Mouse (Mus musculus) myocyte (in vitro differentiated cells): ENCODE measurements at regions not wholly inside any gene's neighbourhood (a gene's known extent, or its start where the extent isn't known, plus 50 kb on each side); places are given as distances from the start of the nearest gene placed in this dataset.

Source experiments
- H3K27me3 ChIP-seq: one replicate; pipeline ENCODE4 v1.6.1; 2011; ENCODE audit not compliant: control insufficient read depth, insufficient read depth, insufficient read length
- H3K36me3 ChIP-seq: one replicate; pipeline ENCODE4 v1.6.1; 2011; ENCODE audit not compliant: control insufficient read depth, insufficient read depth
- H3K4me2 ChIP-seq: one replicate; pipeline ENCODE4 v1.6.1; 2011; ENCODE audit warnings: low read depth, control low read depth
- H3K4me3 ChIP-seq: one replicate; pipeline ENCODE4 v1.5.1; 2011; ENCODE audit warnings: mild to moderate bottlenecking, control low read depth, moderate library complexity
- H3K79me2 ChIP-seq: one replicate; pipeline ENCODE4 v1.6.1; 2011; ENCODE audit not compliant: control insufficient read depth, insufficient read depth
- H3ac ChIP-seq: one replicate; pipeline ENCODE4 v1.6.1; 2011; ENCODE audit not compliant: control insufficient read depth, insufficient read length
- CEBPB ChIP-seq: IDR thresholded peaks from 2 replicates; pipeline ENCODE4 v1.6.1; 2011; ENCODE audit warnings: mild to moderate bottlenecking, moderate library complexity; ENCODE audit not compliant: poor library complexity, insufficient read depth, severe bottlenecking
- E2F4 ChIP-seq: IDR thresholded peaks from one replicate; pipeline ENCODE4 v1.6.1; 2011; ENCODE audit warnings: mild to moderate bottlenecking, control low read depth, moderate library complexity; ENCODE audit not compliant: insufficient read depth
- MAX ChIP-seq: IDR thresholded peaks from one replicate; pipeline ENCODE4 v1.6.1; 2011; ENCODE audit warnings: low read depth, mild to moderate bottlenecking, control low read depth
- MYOD1 ChIP-seq, 3 experiments: IDR thresholded peaks; one replicate each; pipeline ENCODE4 v1.6.1; 2011; ENCODE audit warnings: control low read depth in 2 of 3, low read depth in 2 of 3, mild to moderate bottlenecking in 2 of 3, moderate library complexity in 1 of 3; ENCODE audit not compliant: insufficient read length in 2 of 3, control insufficient read depth in 1 of 3
- MYOG ChIP-seq, 3 experiments: IDR thresholded peaks; one replicate each; pipeline ENCODE4 v1.6.1; 2011; ENCODE audit warnings: control low read depth in 2 of 3, low read depth in 2 of 3, mild to moderate bottlenecking in 2 of 3; ENCODE audit not compliant: insufficient read length in 2 of 3, control insufficient read depth in 1 of 3, insufficient read depth in 1 of 3
- POLR2A ChIP-seq: IDR thresholded peaks from one replicate; pipeline ENCODE4 v1.6.1; 2011; ENCODE audit warnings: low read depth, mild to moderate bottlenecking, control low read depth, moderate library complexity; ENCODE audit not compliant: insufficient read length
- POLR2AphosphoS2 ChIP-seq: IDR thresholded peaks from one replicate; pipeline ENCODE4 v1.6.1; 2011; ENCODE audit warnings: low read depth, control low read depth; ENCODE audit not compliant: insufficient read length
- REST ChIP-seq: IDR thresholded peaks from one replicate; pipeline ENCODE4 v1.6.1; 2011; ENCODE audit warnings: mild to moderate bottlenecking, control low read depth, moderate library complexity; ENCODE audit not compliant: insufficient read depth, insufficient read length
- SRF ChIP-seq: IDR thresholded peaks from one replicate; pipeline ENCODE4 v1.6.1; 2011; ENCODE audit warnings: low read depth; ENCODE audit not compliant: control insufficient read depth, insufficient read length
- TCF12 ChIP-seq: IDR thresholded peaks from one replicate; pipeline ENCODE4 v1.6.1; 2011; ENCODE audit warnings: mild to moderate bottlenecking, control low read depth; ENCODE audit not compliant: poor library complexity, insufficient read depth, severe bottlenecking
- TCF3 ChIP-seq: IDR thresholded peaks from one replicate; pipeline ENCODE4 v1.6.1; 2011; ENCODE audit warnings: low read depth, control low read depth; ENCODE audit not compliant: insufficient read length
- USF1 ChIP-seq: IDR thresholded peaks from one replicate; pipeline ENCODE4 v1.6.1; 2011; ENCODE audit warnings: low read depth, mild to moderate bottlenecking, control low read depth, moderate library complexity

DNA sequence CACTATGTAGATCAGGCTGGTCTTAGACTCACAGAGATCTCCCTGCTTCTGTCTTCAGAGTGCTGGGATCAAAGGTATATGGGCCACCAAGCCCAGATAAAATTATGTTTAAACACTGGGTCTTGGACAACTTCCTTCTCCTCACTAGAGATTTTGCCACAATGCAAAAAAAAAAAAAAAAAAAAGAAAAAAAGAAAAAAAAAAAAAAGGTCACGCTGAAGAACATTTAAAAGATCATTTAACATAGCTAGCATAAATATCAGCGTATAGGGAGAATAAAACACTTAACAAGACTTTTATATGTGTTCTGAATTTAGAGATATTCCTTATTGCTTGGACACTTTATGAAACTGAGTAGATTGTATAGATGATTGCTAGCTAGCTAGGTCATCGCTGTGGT lies 137.1 kb upstream of the Slc38a2 start:
- Histone ChIP-seq H3K79me2 (no peaks in the 10 kb centered on the region), H3K4me2 (no peak overlapping the region), H3K4me3 (no peak overlapping the region), H3ac (no peak overlapping the region), H3K36me3 (no peaks in the 10 kb centered on the region), H3K27me3 (no peaks in the 10 kb centered on the region)
- TF ChIP-seq TCF12 = no peak
- TF ChIP-seq USF1 = no peak
- no peak for TF ChIP-seq SRF
- TF ChIP-seq POLR2AphosphoS2 = no peak
- no peak for TF ChIP-seq MAX
- TF ChIP-seq CEBPB = no peak
- TF ChIP-seq REST = no peak
- TF ChIP-seq MYOD1 (IDR thresholded peaks at IDR 0.05; ENCODE audit: control insufficient read depth in 1 of 3, insufficient read length in 2 of 3, low read depth in 2 of 3) = no peak
- no peak for TF ChIP-seq E2F4
- TF ChIP-seq MYOG (IDR thresholded peaks at IDR 0.05; ENCODE audit: control insufficient read depth in 1 of 3, insufficient read depth in 1 of 3, insufficient read length in 2 of 3, low read depth in 2 of 3) = no peak
- TF ChIP-seq POLR2A = no peak
- TF ChIP-seq TCF3 = no peak

DNA sequence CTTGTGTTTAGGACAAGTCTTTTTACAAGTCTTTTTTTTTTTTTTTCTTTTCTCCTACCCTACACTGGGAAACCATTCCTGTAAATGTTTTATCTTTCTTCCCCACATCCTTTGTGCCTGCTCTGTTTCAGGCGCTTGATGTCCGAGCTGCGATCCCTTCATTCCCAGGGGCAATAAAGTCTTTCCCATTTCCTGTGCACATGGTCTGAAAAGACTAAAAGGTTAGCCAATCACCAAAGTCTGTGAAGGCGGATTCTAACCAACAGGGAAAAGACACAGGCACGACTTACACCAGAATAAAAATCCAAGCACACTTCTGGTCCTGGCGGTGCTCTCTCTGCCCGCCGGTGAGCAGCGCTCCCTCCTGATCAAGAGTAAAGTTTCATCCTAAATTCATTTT lies 135.3 kb upstream of the Slc38a2 start:
- no peak overlapping the region for H3ac ChIP-seq
- TF ChIP-seq TCF3 = no peak
- no peak for TF ChIP-seq MYOG (IDR thresholded peaks at IDR 0.05; ENCODE audit: control insufficient read depth in 1 of 3, insufficient read depth in 1 of 3, insufficient read length in 2 of 3, low read depth in 2 of 3)
- TF ChIP-seq SRF = no peak
- no peak for TF ChIP-seq CEBPB
- TF ChIP-seq E2F4 = no peak
- no peak for TF ChIP-seq POLR2A
- no peak for TF ChIP-seq USF1
- no peak for TF ChIP-seq TCF12
- TF ChIP-seq REST = no peak
- H3K4me2 ChIP-seq = no peak overlapping the region
- no peaks in the 10 kb centered on the region for H3K79me2 ChIP-seq
- H3K4me3 ChIP-seq = no peak overlapping the region
- no peaks in the 10 kb centered on the region for H3K36me3 ChIP-seq
- no peaks in the 10 kb centered on the region for H3K27me3 ChIP-seq

DNA sequence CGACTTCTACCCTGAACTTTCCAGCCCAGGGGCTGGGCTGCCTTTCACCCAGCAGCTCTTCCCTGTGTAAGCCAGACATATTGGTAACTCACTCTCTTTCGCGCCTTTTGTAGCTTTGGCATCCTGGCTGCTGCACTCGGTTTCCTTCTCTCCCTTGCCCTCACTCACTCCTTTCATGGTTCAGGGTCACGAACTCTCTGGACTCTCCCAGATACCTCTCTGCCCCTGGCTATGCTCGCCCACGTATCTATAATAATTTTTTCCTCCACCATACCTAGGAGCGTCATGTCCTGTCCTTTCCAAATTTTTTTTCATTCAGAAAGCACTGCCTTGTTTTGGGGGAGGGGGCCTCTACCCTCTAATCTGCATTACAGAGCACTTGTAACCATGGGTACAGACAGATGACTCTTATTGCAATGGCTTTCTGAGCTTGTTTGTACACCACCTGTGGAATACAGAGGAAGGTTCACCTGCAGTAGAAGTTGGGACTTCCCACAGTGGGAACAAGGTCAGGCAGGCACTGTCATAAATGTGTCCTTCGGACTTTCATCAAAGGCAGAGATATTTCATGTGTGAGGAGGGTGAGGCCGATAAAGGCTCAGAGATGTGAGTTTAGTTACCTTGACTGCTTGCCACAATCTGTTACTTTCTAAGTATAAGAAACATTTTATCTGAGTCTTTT lies 134.8 kb upstream of the Slc38a2 start:
- Histone ChIP-seq H3K27me3 (no peaks in the 10 kb centered on the region), H3ac (no peak overlapping the region), H3K4me2 (no peak overlapping the region), H3K4me3 (no peak overlapping the region), H3K36me3 (no peaks in the 10 kb centered on the region), H3K79me2 (no peaks in the 10 kb centered on the region)
- TF ChIP-seq E2F4 (no peak), MAX (no peak), USF1 (no peak), REST (no peak), MYOD1 (IDR thresholded peaks at IDR 0.05; ENCODE audit: control insufficient read depth in 1 of 3, insufficient read length in 2 of 3, low read depth in 2 of 3) (no peak), POLR2A (no peak), TCF12 (no peak), MYOG (IDR thresholded peaks at IDR 0.05; ENCODE audit: control insufficient read depth in 1 of 3, insufficient read depth in 1 of 3, insufficient read length in 2 of 3, low read depth in 2 of 3) (no peak), TCF3 (no peak), POLR2AphosphoS2 (no peak), CEBPB (no peak), SRF (no peak)

DNA sequence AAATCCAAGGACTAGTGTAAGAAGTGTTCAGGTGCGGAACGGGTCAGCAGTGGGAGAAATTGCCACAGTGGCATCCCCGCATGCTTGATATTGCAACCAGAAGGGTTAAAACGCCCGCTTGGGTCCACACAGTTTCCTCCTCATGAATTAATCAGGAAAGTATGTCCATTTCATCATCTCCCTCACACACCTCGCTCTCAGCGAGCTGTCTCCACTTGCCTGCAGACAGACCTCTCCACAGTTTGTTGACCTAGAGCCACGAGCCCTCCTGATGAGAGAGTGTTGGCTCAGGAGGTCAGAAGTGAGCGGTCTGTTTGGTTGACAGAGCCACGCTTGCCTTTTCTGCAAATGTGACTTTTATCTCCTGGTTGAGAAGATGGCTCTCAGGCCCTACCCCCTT lies 132.9 kb upstream of the Slc38a2 start:
- Histone ChIP-seq H3K79me2 (no peaks in the 10 kb centered on the region), H3K4me3 (no peak overlapping the region), H3K4me2 (no peak overlapping the region), H3ac (no peak overlapping the region), H3K36me3 (no peaks in the 10 kb centered on the region), H3K27me3 (no peaks in the 10 kb centered on the region)
- TF ChIP-seq TCF3 (no peak), E2F4 (no peak)

DNA sequence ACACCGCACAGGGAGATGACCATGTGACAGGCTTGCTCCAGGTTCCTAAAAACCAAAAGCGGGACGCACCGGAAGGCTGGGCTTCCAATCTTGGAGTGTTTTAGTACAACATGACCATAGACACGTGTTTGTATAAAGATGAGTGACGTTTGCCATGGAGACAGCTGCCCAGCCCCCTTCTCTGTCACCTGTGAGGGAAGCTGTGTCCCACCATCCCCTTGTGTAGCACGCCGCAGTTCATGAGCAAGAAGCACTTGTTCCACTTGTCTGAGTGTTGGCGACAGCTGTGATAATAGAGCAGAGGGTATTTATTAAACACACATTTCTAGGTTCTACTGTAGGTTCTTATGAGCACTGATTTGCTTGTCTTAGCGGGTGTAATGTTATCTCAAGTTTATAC lies 131.7 kb upstream of the Slc38a2 start:
- Histone ChIP-seq H3K4me3 (no peak overlapping the region), H3K36me3 (no peaks in the 10 kb centered on the region), H3K4me2 (no peak overlapping the region), H3K79me2 (no peaks in the 10 kb centered on the region), H3ac (no peak overlapping the region), H3K27me3 (no peaks in the 10 kb centered on the region)
- TF ChIP-seq MYOD1 (IDR thresholded peaks at IDR 0.05; ENCODE audit: control insufficient read depth in 1 of 3, insufficient read length in 2 of 3, low read depth in 2 of 3) = peak in 2 of 3 experiments; percentile 64 to 67
- TF ChIP-seq MYOG (IDR thresholded peaks at IDR 0.05; ENCODE audit: control insufficient read depth in 1 of 3, insufficient read depth in 1 of 3, insufficient read length in 2 of 3, low read depth in 2 of 3) = peak in 1 of 3 experiments; percentile 58
- TF ChIP-seq POLR2A = no peak
